Mouse (Mus musculus) right cerebral cortex, adult 2 months (tissue): Measurements from ENCODE around the gene Nxnl1.

Source experiments
- DNase-seq, 2 experiments: peaks; one replicate each; pipeline ENCODE4 v3.0.0; 2021 to 2022; ENCODE audit warnings: low spot score in 2 of 2

The Nxnl1 gene

DNA sequence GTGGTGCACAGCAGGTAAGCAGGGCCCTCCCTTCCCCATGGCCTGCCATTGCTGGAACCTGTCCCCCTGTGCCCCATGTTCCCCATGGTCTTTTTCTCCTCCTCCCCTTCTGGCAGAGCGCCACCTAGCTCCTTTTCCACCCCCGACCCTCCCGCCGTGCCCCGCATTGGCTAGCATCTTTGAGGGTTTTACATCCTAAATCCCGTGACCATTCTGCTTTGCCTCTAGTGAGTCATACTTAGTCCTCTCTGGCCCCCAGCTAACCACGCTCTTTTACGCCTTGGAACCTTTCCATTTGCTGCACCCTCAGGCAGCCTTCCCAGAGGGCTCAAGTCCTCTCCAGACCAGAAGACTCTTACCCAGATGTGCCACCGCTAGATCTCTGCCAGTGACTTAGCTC is 13.8 kb upstream of the Nxnl1 start:
- no peak for DNase-seq

DNA sequence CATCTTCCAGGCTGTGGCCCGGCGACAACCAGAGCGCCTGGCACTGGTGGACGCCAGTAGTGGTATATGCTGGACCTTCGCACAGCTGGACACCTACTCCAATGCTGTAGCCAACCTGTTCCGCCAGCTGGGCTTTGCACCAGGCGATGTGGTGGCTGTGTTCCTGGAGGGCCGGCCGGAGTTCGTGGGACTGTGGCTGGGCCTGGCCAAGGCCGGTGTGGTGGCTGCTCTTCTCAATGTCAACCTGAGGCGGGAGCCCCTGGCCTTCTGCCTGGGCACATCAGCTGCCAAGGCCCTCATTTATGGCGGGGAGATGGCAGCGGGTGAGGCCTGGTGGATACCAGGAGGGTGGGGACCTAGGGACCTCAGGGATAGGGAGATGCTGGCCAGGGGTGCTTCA is 13.1 kb upstream of the Nxnl1 start:
- no peak for DNase-seq

DNA sequence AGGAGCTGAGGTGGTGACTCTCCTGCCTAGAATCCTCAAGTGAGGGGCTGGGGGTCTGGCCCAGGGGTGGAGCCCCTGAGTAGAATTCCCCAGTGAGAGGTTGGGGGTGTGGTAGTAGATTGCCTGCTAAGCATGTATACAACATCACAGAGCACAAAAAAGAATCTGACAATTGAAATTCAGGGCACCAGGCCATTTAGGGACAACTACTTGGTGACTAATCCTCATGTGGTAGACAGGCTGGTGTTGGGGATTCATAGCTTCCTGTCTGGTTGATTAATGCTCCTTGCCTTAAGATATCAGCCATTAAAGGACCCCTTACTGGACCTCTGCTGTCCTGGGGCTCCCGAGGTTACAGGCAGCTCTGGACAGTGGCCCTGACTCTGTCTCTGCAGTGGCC is 12.6 kb upstream of the Nxnl1 start:
- DNase-seq = no peak

DNA sequence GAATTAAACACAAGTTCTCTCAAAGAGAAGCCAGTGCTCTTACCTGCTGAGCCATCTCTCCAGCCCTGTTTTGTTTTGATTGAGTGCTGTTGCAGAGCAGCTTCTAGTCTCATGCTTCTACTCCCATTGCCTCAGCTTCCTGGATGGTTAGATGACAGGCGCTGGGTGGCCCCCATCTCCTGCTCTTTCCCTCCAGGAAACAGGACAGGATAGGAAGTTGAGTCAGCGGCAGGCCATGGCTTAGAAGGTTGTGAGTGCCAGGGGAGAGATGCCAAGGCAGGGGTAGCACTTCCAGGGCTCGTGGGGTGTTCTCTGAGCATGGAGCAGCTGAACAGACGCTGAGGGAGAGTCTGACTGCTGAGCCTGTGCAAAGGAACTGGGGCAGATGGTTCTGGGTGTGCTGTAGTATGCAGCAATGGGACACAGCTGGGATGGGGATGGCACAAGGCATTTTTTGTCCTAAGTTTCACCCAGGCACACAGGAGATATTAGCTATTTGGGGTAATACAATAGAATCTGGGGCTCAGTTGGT is 11.5 kb upstream of the Nxnl1 start:
- no peak for DNase-seq

DNA sequence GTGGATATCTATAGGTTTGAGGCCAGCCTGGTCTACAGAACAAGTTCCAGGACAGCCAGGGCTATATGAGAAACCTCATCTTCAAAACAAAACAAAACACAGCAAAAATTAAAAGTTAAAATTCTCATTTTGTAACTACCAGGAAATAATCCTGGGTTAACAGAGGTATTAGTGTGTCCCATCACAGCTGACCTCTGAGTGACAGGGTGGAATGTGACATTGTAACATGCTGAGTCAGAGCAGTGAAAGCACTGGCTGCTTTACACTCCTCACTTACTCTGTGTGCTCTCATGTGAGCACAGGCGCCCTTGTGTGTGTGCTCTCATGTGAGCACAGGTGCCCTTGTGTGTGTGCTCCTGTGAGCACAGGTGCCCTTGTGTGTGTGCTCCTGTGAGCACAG is 8.6 kb upstream of the Nxnl1 start:
- DNase-seq = no peak

DNA sequence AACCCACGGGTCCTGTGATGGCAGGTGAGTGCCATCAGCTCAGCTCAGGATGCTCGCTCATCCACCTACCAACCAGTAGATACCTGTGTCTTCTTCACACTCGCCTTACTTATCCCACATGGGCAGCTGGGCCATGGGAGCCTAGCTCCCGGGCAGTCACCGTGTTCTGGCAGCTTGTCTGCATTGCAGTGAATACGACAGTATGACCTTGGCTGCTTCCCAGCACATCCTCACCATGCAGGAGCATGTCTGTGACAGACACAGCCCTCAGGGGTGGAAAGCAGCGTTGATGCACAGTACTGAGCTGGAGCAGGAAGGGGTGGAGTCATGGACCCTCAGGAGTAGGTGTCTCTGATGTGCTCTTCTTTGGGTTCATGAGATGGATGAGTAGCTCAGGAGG is 8.0 kb upstream of the Nxnl1 start:
- no peak for DNase-seq

DNA sequence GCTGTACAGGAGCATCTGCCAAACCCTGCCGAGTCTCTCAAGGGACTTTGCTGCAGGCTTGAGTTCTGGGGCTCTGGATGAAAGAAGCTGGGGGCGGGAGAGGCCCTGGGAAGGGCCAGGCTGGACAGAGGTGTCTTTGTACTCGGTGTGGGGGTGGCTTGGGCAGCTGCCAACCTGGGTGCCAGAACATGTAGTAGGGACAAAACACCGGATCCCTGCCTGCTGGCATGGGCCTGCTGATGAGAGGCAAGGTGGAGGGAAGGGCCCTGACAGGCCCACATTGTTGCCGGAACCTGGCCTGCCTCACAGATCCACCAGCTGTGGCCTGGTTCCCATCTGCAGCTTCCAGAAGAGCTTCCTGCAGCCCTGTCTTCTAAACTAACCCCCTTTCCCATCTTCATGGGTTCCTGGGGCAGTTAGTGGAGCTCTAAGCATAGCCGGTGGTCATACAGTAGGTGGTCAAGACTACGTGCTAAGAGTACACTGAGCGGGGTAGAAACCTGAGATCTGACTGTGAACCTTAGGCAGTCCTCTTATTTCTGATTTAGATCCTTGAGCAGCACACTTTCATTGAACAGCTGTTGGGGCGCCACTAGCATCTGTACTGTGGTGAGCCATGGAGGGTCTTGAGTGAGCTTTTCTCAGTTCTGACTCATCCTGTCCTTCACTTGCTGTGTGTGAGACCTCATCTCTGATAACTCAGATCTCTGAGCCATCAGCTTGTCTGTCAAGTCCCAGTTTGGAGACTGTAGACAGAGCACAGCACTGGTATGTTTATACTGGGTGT is 6.6 kb upstream of the Nxnl1 start:
- DNase-seq = peak; percentile 79 to 85

DNA sequence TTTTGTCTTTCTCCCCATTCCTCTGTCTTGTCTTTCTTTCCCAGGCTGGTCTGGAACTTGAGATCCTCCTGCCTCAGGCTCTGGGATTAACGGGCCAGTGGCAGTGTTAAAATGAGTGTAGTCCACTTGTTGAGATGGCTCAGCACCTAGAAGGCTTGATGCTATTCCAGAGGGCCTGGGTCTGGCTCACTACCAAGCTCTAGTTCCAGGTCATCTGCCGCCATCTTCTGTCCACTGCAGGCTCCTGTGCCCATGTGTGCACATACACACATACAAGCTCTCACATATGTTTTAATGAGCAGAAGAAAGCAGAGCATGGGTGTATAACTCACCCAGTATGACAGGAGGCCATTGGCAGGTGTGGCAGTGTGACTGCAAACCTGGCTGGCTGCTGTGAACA is 5.7 kb upstream of the Nxnl1 start:
- no peak for DNase-seq

DNA sequence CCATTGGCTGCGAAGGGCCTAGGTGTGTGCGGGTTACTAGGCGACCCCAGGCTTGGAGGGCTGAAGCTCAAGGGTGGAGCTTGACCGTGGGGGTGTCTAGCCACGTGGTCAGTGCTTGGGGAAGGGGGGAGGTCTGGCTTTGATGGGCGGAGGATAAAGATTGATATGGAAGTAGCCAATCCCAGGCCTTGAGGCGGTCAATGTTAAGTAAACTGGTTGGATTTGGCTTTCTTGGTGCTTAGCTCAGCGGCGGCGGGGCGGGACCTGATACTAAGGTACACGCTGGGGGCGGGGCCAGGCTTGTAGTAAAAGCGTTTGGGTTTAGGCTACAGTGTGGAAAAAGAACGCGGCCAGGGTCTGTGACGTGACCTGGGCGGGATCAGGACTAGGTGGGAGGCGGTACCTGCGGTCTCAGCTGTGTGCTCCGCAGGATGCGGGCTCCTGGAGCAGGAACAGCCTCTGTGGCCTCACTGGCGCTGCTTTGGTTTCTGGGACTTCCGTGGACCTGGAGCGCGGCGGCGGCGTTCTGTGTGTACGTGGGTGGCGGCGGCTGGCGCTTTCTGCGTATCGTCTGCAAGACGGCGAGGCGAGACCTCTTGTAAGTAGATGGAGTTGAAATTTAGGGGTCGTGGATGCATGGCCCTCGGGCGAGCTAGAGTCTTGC is 4.0 kb upstream of the Nxnl1 start:
- peak; percentile 94 to 99 for DNase-seq

DNA sequence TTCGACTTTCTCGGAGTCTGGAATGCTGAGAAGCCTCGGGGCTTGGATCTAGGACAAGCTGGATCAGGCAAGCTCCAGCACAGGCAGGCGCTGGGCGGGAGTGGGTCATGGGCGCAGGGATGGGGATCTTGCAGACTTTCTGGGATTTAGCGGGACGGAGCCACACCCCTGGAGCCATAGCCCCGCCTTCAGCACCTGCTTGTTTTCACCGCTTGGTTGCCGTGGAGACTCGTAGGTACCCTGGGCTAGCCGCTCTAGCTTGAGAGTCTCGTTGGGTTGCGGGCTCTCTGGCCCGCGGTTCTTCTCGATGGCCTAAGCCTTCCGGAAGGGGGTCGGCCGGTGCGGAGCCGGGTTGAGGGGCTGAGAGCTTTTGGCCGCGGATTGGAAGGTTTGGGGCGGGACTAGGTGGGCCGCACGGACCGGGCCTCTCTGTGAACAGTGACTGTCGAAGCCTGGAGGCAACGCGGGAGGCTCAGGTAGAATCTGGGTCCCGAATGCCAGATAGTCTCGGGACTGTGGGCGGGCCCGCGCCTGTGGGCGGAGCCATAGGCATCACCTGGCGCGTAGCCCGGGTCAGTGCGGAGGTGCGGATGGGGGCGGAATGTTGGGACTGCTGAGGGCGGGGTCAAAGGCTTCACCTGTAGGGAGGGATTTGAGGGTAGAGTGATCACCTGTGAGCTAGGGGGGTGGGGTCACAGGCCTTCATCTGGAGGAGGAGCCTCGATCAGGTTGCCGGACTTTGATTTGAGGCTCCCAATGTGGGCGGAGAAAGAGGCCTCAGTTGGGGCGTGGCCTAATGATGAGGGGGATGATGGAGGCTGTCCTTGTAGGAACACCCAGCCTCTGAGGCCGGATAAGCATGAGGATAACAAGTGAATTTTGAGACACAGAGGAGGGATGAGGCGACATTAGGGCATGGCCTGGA is 3.2 kb upstream of the Nxnl1 start:
- DNase-seq = peak; percentile 89 to 93

DNA sequence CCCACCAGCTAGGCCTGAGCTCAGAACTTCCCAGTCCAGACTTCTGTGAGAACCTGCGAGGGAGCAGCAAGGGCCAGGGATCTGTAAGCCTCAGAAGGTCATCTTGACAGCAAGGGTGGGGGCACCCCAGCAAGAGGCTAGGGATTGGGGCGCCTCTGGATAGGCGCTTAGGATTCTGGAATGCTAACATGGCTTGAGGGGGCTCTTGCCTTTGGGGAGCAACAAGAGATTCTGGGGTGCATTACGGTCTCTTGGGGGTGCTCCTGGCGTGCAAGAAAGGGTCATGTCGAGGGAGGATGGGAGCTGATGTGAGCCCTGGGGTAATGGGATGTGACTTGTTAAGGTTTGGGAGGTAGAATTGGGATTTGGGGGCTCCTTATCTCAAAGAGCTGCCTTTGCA is 2.5 kb upstream of the Nxnl1 start:
- no peak for DNase-seq

DNA sequence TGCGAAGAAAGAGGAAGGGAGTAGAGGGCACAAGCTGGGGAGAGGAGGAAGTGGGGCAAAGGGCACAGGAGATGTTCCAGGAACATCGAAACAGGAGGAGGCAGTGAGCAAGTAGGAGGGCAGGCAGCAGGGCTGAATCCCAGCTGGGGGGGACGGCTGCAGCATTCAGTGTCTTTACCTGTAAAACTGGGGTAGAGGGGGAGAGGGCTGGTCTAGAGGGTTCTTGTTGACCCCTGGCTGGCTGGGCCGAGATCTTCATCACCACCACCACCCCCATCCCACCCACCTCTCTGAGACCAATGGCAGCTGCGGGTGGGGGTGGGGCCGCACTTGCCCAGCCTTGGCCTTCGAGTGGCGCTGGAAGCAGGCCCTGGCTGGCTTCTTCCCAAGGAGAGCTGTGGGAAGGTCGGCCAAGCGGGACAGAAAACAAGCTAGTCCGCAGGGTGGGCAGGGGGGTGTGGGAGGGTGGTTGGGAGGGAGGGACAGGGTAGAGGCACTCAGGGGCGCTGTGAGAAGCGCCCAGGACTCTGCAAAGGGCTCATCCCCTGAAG is 2.1 kb upstream of the Nxnl1 start, which contains the start of gene Slc27a1:
Gene Slc27a1 (plus strand): TSS at position 496 of the 551 bp plus-strand sequence.
- DNase-seq = peak; percentile 48 to 62

DNA sequence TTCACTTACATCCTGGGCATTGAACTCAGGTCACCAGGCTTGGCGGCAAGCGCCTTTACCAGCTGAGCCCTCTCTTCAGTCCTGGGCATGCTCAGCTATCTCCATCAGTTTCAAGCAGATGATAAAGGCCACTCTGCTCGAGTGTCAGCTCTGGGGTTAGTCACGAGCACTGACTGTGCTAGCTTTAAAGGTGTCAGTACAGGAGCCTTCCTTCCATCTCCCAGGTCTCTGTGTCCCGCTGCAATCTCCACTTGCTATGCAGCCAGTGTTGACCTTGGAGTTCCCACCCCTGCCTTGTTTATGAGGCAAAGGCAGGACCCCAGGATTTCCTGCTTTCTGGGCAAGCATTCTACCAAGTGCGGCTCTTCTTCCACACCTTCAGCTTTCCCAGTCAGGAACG is 1.2 kb upstream of the Nxnl1 start:
- no peak for DNase-seq

DNA sequence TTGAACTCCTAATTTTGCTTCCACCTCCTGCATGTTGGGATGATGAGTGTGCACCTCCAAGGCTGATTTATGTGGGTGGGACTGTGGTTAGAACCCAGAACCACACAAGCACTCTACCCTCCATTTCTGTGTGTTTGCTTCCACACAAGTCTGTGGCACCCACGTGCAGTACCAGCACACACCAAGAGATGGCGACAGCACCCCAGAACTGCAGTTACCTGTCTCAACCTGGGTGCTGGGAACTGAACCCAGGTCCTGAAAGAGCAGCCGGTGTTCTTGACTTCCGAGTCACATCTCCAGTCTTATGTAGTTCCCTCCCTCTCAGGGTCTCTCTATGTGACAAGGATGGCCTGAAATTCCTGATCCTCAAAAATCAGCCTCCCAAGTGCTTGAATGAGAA is 2.4 kb downstream of the Nxnl1 start:
- no peak for DNase-seq

DNA sequence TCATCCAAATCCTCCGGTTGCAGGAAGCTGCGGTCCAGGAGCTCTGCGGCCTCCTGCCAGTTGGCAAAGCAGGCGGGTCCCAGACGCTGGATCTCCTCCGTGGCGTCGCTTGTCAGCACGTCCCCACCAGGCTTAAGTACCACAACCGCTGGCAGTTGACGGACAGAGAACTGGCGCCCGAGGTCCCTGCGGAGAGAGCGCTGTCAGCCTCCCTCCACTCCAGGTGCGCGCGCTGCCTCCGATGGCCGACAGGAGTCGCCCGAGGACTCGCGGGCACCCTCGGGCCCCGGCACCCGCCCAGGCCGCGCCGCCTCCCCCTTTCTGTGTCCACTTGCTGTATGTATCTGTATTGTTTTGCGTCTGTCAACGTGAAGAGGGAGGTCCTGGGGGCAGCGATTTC is 3.6 kb downstream of the Nxnl1 start:
- peak; percentile 51 to 70 for DNase-seq

DNA sequence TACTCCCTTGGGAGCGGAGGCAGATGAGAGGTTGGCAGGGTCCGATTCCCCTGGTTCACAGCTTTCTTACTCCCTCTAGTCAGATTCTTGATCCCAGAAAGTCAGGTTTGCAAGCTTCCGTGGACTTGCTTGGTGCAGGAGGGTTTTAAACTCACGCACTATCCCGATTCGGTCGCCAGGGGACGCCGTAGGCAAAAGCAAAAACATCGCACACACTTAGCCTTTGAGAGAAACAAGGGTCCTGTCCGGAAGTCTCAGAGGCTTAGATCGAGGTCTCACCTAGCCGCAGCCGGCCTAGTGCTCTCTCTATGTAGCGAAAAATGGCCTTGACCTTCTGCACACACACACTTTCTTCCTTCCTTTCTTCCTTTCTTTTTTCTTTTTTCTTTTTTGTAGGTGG is 5.0 kb downstream of the Nxnl1 start:
- DNase-seq = peak; percentile 50 to 61

DNA sequence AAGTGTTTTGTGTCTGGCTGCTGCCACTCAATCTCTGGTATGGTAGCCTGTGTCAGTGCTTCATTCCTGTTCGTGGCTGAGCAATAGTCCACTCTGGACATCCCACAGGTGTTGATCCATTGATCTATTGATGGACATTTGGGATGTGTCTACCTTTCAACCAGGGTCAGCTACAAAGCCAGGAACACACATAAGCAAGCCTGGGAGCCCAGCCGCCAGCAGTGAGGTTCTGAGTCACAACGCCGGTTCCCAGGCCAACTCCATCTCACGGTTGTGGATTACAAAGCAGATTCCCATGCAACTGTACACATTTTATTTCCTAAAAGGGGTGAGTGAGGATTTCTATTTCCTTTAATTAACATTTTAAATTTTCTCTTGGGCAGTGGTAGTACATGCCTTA is 5.6 kb downstream of the Nxnl1 start:
- no peak for DNase-seq

DNA sequence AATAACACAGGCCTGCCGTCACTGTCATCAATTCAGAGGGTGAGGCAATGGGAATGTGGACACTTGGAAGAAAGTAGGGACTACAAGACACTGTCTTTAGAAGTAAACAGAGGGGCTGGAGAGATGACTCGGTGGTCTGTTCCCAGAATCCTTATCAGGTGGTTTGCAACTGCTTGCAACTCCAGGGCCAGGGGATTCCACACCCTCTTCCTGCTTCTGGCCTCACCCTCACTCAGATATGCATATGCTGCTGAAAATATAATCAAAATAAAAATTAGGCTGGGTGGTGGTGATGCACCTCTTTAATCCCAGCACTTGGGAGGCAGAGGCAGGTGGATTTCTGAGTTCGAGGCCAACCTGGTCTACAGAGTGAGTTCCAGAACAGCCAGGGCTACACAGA is 6.3 kb downstream of the Nxnl1 start:
- DNase-seq = no peak

DNA sequence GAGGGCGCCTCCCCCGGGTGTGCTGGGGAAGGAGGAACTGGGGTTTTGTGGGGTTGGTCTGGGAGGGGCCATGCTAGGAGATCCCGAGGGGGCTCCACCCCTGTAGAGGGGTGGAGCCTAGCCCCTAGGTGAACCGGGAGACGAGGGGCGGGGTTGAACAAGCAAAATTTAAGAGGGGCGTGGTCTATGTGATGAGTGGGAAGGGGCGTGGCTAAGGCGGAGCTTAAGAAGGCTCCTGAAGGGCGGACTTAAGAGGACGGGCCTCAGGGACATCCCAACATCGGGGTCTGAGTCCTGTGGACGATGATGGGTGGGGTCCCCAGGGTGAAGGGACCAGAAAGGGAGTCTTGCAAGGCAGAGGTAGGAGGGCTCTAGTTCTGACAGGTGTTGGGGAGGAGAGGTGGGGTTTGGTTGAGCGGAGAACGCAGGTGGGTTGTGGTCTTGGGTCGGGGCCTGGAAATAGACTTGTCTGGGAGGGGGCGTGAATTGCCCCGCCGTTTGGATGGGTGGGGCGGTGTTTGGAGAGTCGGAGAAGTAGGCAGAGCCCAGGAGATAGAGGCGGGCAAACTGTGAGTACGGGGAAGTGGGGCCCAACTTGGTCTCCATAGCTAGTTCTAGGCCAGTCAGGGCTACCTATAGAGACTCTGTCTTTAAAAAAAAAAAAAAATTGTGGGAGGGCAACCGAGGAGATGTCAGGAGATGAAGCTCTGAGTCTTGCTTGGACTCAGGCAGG is 7.3 kb downstream of the Nxnl1 start:
- no peak for DNase-seq

DNA sequence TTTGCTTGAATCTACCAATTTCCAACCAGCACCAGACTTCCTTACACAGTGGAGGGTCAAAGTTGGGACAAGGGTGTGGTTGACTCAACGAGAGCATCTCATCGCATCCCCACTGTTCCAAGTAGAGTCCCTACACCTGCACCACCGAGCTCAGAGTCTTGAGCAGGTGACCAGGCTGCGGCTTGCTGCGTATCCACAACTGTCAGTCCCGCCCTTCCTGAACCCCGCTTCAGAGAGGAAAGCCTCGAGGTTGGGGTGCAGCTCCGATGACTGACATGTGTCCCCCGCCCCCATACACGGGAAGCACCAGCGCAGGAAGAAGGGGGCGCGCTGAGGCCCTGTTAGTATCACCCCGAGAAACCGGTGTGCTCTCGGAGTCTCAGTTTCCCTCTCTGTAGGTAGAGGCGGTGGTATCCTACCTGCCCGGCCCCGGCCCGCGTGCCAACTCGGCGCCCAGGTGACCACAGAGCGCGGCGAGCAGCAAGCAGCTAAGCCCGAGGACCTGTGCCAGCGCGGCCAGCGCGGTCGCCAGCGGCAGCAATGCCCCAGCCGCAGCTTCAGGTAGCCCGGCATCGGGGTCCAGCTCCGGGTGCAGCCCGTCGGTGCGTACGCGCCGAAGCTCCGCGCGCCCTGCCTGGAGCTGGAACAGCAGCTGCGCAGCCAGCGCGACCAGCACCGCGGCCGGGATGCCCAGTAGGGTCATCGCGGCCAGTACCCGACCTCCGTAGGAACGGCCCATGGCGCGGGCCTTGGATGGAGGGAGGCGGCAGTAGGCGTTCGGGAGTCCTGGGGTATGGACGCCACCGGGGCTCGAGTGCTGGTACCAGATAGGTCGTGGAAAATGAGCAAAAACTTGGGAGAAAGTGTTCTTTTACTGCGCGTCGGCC is 8.1 kb downstream of the Nxnl1 start, which contains the start of gene Tmem221:
Gene Tmem221 (minus strand): TSS at position 801 of the 887 bp plus-strand sequence.
- no peak for DNase-seq
